Mouse (Mus musculus) frontal cortex, adult 2 months (tissue): ENCODE measurements around the gene Bag5. TPM values are rescaled to one million over a fixed set of nuclear protein-coding genes. Genes with fewer than 3 reads are reported as not detected.
A peak's percentile ranks its signal among the peaks of the same experiment; 100 is the strongest.
"Not testable (repeated sequence)": the region's sequence is repeated elsewhere in the genome, so short reads cannot be mapped to it uniquely, and the experiment has no call there.

Experiments
- DNase-seq, 2 experiments: peaks; one replicate each; pipeline ENCODE4 v3.0.0; 2022; ENCODE audit warnings: low spot score in 1 of 2; ENCODE audit errors: extremely low spot score in 1 of 2
- polyA plus RNA-seq: library from polyadenylated mRNA; depleted of rRNA; stranded (reverse); fragments of >200 nt; gene quantifications from 2 replicates; pipeline ENCODE4 v1.2.3, GENCODE M21; 2012

Bag5 gene
- polyA plus RNA-seq, 1 experiment: 54.7 TPM

DNA sequence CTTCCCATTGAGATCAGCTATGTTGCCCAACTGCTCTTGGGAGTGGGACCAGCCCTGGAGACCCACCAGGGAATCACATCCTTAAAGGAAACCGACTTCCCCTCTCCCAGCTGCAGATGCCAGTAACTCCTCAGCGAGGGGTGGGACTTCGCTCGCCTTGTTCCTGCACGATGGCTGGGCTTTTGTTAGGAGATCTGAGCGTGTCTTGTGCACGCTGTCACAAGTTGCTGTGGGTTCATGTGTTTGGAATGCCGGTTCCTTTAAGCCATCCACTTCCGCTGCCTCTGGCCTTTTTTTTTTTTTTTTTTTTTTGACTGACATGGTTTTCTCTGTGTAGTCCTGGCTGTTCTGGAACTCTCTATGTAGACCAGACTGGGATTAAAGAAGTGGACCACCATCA is 24.3 kb upstream of the Bag5 start:
- no peak for DNase-seq

DNA sequence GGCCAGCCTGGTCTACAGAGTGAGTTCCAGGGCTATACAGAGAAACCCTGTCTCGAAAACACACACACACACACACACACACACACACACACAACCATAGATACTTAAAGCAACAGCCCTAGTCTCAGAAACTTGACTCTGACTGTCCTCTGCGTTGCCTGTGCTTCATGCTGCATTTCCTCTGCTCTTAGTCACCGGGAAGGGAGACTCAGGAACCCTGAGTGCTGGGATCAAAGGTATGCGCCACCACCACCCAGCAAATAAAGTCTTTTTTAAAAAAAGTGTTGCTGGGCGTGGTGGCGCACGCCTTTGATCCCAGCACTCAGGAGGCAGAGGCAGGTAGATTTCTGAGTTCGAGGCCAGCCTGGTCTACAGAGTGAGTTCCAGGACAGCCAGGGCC is 23.6 kb upstream of the Bag5 start:
- not testable (repeated sequence) for DNase-seq

DNA sequence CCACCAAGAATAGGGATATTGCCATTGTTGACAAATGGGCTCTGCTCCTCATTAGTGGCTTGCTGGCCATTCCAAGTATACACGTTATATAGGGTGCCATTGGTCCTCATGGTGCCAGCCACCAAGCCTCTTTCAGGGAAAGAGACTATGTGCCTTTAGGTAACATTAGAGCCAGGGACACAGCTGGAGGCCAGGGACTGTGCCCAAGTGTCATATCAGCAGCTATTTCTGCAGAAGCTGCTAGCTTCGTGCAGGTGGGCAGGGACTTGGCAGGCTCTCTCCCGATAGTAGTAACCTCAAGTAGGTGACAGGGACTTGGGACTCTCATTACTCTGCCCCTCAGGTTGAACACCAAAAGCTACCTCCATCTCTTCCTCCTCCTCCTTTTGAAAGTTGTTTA is 21.9 kb upstream of the Bag5 start:
- no peak for DNase-seq

DNA sequence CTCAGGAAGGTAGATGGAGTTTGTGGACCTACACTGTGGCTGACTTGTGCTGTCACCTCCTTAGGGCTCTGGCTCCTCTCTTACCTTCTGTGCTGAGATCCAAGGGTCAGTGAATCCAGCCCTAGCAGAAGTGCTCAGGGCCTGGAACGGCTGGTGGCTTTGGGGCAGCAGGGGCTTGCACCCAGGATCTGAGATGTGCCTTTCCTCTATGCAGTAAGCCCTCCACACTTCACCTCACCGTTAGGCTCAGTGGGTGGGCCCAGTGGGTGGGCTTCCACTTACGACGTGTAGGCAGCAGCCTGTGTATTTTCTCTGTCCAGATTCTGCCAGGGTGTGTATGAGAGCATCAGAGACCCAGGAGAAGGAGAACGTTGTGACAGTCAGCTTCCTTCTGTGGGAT is 19.9 kb upstream of the Bag5 start:
- no peak for DNase-seq

DNA sequence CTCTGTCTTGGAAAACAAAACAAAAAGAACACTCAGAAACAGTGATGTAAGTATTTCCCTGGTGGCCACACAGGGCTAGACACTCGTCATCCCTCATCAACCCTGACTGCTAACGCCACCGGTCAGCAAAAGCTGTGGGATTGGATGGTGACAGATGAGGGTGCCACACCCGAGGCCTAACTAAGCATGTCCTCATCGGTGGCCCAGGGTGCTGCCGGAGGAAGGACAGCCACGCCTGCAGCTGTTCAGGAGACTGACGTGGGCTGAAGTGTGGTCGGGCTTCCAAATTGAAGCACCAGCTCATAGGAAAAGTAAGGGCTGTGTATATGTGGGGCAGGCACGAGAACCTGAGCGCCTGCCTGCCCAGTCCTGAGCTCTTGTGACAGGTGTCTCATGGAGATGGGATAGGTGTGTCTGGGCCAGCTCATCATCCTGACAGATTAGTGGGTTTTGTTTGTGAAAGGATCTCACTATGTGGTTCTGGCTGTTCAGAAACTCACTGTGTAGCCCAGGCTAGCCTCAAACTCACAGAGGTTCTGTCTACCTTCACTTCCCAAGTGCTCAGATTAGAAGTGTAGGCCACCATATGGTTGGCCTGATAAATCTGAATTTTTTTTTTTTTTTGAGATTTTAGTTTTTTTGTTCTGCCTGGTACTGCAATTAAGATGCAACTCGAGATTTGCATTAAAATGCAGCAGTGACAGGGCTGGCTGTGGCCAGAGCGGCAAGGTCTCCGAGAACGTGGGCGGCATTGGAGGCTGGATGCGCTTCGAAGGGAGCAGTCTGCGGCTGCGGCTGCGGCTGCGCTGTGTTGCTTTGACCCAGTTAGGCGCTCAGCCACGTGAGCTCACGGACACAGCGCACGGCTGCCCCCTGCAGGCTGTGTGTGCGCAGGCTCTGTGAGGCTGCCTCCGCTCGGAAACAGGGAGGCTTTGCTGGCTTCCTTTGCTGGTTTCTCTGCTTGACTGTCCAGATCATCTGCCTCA is 19.1 kb upstream of the Bag5 start:
- peak; percentile 62 to 92 for DNase-seq

DNA sequence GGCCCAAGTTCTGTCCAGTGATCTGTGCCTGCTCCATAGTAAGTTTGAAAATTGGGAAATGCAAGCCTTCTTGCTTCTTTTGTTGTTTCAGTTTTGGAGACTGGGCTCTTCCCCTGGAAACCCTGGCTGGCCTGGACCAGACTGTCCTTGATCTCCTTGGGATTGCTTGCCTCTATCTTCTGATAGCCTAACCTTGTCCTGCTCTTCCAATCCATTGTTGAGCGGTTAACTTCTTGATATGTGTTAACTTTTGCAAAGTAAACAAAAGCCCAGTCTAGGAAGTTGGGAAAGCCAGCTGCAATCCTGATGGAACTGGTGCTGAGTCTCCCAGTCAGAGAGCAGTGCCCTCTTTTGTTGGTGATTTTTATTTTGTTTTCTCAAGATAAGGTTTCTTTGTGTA is 14.9 kb upstream of the Bag5 start:
- DNase-seq: no peak

DNA sequence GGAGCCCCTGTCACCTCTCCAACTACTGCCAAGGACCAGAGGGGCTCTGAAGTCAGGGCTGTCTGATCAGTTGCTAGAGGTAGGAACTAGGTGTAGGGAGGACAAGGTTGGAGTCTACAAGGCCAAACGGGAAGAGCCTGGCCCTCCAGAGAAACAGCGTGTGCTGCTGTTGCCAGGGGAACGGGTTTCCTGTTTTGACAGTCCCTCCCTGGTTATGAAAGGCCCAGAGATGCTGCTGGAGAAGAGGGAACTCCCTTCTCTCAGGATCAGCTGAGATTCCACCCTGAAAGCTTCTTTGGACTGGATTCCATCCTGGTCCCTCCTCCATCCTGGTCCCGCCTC is 13.0 kb upstream of the Bag5 start:
- DNase-seq: peak; percentile 53 to 72

DNA sequence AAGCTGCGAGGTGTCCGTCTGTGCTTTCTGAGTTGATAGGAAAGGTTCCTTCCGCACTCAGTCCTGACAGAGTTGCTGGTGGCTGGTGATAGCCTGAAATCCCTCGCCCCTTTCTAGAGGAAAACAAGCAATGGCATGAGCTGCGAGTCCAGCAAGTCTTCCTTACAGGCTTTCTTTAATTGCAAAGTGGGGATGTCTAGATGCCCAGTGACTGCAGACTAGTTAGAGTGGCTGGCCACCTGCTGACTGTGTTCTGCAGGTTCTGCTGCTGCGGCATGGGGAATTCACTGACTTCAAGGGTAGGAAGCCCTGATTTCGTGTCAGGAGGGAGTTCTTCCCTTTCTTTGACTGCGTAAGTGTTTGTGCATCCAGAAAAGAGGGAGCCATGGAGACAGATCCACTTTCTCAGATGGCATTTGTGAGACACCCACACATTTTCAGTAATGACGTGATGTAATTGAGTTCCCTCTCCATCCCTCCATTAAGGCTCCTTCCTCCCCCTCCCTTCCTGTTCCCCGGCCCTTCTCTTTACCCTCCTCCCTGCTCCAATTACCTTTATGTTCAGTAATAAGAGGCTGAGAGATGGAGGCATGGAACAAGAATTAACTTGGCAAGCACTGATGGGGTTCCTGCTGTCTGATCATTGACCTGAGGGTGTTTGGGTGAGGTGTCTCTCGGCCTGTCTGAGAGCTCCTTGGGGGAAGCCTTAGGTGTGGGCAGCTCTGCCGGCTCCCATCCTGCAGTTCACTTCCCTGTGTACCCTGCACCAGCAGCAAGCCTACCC is 12.5 kb upstream of the Bag5 start:
- DNase-seq: peak; percentile 57 to 81

DNA sequence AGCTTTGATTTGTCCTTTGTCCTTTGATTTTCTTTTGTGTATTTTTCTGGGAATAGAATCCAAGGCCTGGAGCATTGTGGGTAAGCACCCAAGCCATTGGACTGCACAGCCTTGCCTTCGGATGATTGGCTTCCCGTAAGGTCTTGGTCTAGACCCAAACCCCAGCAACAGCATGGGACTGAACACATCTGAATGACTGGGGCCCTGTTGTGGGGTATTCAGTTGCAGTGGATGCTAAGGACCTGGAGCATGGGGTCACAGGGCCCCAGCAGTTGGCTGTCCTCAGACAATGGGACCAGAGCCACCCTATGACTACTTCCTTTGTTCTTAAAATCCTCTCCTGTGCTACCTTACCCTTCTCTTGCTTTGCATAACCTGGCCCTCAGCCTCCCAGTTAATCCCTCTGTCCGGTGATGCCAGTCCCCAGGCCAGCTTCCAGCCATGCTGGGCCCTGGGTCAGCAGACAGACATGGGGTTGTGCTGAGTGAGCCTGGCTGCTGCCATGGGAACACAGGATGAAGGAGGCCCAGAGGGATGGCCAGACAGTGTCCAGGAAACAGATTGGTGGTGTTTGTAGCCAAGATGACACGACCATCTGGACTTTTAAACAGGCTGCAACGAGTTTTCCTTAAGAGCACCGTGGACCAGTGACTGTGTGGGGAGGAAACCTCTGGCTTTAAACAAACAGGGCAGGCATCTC is 11.7 kb upstream of the Bag5 start:
- no peak for DNase-seq

DNA sequence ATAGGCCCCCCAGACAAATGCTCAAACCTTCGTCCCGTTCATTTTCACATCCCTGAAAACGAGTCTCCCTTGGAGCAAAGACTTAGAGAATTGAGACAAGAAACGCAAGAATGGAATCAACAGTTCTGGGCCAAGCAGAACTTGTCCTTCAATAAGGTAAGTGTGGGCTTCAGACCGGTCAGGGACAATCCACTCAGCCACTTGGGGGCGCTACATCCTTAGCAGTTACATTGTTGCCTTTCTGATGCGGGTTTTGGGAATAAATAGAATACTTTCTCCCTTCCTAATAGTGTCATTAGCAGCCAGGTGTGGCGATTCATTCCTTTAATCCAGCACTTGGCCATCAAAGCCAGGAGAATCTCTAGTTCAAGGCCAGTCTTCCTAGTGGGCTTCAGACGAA is 9.6 kb upstream of the Bag5 start:
- DNase-seq: peak in 1 of 2 experiments; percentile 71

DNA sequence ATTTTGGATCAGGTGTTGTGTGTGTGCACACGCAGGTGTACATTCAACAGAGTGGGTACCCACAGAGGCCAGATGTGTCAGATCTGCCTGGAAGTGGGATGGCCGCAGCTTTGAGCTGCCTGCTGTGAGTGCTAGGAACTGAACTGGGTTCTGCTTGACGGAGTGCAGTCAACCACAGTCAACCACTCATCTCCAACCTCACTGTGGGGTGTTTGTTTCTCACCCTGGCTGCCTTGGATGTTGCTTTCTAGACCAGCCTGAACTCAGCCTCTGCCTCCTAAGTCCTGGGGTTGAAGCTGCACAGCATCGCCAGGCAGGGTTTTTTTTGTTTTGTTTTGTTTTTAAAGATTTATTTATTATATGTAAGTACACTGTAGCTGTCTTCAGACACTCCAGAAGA is 7.2 kb upstream of the Bag5 start:
- no peak for DNase-seq

DNA sequence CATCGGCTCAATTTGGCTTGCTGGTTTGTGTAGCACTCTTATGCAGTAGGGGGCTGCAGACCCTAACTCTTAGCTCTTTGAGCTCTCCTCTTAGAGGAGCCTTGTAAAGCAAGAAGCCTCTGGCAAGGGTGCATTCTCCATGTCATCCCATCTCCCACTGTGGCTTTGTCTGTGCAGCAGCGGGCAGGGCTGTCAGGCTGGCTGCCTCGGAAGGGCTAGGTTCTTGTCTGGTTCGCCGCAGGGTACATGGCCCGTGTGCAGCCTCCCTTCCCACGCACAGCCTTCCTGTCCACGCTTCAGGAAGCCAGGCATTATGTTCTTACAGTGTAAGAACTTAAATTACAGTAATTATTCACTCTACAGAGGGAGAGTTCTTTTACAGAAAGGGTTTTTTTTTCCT is 5.6 kb upstream of the Bag5 start:
- DNase-seq: no peak

DNA sequence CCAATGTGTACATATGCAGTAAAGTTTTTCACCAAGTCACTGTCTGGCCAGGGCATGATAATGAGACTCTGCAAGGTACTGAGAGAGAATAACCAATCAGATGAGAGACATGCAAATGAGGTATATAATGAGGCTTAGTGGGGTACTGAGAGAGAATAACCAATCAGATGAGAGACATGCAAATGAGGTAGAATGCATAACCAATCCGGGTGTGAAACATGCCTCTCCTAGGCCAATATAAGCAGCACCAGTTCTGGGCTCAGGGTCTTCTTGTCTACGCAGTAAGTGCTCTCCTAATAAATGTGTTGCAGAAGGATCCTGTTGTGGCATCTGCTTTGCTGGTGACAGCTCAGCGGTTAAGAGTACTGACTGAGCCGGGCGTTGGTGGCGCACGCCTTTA is 3.4 kb upstream of the Bag5 start:
- no peak for DNase-seq

DNA sequence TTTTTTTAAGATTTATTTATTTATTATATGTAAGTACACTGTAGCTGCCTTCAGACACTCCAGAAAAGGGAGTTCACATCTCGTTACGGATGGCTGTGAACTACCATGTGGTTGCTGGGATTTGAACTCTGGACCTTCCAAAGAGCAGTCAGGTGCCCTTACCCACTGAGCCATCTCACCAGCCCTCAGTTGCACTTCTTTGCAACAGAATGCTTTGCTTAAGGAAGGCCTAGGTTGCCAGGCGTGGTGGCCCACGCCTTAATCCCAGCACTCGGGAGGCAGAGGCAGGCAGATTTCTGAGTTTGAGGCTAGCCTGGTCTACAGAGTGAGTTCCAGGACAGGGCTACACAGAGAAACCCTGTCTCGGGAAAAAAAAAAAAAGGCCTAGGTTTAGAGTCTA is 823 bp upstream of the Bag5 start:
- DNase-seq: not testable (repeated sequence)

DNA sequence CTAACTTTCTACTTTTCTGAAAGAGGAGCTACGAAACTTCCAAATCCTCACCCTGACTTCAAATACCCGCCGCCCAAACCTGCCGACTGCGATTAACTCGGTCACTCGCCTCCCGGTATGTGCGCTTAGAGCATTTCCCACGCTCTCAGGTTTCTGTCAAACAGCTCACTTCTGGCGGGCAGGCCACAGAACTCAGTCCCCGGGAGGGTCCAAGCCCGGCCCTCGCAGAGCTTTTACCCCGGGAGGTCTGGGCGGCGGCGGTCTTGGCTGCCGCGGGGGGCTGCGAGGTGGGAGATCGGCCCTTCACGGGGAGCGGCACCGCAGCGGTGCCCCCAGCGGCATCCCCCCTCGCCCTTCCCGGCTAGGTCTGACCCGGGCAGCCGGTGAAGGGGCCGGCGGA is 581 bp downstream of the Bag5 start:
- no peak for DNase-seq

DNA sequence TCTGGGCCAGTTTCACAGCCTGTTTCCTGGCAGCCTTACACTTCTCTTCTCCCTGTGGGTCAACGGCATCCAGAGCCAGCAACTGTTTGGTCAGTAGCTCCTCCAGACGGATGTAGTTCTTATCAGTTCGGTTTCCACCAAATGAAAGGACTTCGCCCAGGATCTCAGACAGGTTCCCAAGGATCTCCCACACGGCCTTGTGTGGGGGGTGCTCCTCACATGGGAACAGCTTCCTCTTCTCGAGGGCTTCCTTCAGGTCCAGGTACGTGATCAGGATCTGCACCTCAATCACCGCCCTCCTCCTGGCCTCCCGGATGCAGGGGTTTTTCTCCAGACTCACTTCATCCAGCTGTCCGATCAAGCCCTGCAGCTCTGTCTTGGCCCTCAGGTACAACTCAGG is 3.0 kb downstream of the Bag5 start:
- DNase-seq: no peak

DNA sequence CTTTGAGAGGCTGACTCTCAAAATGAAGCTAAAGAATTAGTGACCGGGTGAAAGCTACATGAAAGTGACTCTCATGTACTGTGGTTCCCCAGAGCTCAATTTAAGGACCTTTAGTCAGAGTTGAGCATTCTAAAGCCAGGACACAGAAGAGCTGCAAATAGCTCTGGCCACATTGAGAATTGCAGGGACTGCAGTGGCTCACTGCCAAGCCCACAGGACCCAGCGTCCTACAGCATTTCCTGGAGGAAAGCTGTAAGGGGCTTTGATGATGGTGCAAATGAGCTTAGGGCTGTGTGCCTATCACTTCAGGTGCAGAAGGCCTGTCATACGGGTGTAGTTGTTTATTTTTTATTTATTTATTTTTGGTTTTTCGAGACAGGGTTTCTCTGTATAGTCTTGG is 4.9 kb downstream of the Bag5 start:
- DNase-seq: no peak

DNA sequence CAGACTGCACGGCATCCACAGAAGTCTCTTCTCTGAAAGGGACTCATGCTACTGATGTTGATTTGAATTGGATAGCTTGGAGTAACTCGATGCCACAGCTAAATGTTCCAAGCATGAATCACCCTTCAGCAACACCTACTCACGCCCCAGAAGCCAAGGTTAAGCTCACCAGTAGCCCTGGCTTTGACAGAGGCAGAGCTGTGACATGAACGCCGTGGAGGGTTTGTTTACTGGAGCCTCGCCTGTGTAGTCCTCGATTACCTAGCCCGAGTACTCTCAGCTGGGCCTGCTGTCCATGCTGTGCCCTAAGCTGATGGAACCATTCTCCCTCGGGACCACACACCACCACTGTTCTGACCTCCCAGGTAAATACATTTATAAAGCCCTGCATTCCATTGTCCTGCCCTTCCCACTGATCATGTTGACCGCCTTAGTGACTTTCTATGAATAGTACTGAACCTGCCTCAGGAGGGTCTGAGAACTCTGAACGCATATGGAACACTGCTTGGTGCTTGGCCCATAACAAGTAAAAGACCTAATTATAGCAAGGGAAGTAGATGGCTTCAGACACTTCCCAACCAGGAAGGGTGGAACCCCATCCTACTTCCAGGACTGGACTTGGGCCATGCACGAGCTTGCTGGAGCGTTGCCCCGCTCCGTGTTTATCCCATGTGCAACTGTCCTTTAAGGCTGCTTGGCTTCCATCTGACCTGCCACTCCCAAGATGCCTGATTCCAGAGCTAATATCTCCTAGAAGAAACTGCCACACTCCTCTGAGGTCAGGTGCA is 7.7 kb downstream of the Bag5 start:
- DNase-seq: no peak

DNA sequence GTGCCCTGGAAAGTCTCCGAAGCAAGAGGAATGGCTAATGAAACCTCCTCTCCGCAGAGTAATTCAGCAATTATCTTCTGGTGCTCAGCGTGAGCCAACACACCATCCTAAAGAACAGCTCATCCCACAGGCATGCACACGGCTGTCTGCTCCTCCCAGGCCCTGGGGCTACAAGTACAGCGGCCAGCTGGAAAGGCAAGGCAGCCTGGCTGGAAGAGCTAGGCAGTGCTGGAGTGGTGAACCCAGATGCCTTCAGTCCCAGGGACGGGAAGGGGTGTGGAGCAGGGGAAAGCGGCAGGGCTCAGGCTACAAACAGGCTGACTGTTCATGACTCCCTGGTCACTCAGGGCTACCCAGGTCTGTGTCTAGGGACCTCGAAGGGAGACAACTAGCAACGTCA is 8.4 kb downstream of the Bag5 start:
- no peak for DNase-seq

DNA sequence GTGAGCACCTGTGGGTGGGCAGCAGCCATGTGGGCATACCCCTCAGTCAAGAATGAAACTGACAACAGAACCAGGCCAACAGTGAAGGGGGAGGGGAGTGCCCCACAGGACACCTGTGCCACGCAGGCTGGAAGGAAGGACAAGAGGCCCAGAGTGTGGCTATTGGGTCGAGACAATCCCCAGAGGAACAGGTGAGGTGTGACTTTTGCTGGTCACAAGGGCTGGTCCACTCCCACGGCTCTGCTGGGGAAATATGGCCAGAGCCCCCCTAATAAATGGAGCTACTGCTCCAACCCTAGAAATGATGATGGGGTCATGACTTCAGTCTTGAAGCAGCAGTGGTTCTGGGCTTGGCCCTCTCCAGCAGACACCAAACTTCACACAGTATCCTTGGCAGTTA is 9.8 kb downstream of the Bag5 start:
- no peak for DNase-seq
